Mouse (Mus musculus) cerebellum, adult 9-10 months (tissue): ENCODE results near the gene Btn1a1.

Experiments used
- DNase-seq: peaks from one replicate; pipeline ENCODE4 v3.0.0; 2022

The Btn1a1 gene

GRCm38 (mm10) chr13:23465600-23466109, at the start of gene Btn1a1:
Btn1a1 (minus strand) TSS chr13:23465901.
- DNase-seq, result no peak

GRCm38 (mm10) chr13:23515281-23515680, 49.6 kb upstream of the Btn1a1 start:
- peak; percentile 9 for DNase-seq

GRCm38 (mm10) chr13:23513517-23513916, 47.8 kb upstream of the Btn1a1 start:
- DNase-seq, result no peak

- DNase-seq, result no peak
Observed at GRCm38 (mm10) chr13:23510127-23510526, 44.4 kb upstream of the Btn1a1 start.

DNA sequence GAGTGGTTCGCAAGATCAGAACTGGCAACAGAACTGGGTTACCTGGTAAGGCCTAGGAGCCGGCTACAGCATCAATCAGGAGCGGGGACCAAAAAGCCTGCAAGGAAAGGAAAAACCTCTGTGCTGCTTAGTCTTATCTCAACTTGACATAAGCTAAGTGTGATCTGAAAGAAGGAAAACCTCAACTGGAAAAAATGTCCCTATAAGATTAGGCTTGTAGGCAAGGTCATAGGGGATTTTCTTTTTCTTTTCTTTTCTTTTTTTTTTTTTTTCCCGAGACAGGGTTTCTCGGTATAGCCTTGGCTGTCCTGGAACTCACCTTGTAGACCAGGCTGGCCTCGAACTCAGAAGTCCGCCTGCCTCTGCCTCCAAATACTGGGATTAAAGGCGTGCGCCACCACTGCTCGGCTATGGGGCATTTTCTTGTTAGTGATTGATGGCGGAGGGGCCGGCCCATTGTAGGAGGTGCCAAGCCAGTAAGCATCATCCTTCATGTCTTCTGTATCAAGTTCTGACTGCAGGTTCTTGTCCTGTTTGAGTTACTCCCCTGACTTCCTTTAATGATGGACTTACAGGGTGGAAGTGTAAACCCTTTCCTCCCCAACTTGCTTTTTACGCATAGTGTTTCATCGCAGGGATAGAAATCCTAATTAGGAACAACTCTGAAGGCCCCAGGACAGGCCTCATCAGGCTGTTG, 41.3 kb upstream of the Btn1a1 start:
- no peak for DNase-seq

GRCm38 (mm10) chr13:23506351-23506750, 40.6 kb upstream of the Btn1a1 start:
- peak; percentile 18 for DNase-seq

GRCm38 (mm10) chr13:23505662-23506345, 40.1 kb upstream of the Btn1a1 start:
- no peak for DNase-seq

GRCm38 (mm10) chr13:23503797-23504196, 38.1 kb upstream of the Btn1a1 start:
- DNase-seq, result peak; percentile 46

DNA sequence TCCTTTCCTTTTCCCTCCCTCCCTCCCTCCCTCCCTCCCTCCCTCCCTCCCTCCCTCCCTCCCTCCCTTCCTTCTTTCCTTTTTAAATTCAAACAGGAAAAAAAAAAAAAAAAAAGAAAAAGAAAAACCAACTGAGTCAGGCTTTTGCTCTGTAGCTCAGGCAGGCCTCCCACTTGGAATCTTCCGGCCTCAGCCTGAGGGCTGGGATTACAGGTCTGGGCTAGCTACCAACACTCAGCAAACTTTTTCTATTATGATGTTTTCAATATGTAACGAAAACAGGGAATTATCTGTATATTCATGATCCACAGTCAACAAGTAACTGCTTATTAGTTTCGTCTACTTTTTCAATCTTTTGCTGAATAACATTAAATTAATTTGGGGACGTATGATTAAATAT, 37.2 kb upstream of the Btn1a1 start:
- no peak for DNase-seq

DNA sequence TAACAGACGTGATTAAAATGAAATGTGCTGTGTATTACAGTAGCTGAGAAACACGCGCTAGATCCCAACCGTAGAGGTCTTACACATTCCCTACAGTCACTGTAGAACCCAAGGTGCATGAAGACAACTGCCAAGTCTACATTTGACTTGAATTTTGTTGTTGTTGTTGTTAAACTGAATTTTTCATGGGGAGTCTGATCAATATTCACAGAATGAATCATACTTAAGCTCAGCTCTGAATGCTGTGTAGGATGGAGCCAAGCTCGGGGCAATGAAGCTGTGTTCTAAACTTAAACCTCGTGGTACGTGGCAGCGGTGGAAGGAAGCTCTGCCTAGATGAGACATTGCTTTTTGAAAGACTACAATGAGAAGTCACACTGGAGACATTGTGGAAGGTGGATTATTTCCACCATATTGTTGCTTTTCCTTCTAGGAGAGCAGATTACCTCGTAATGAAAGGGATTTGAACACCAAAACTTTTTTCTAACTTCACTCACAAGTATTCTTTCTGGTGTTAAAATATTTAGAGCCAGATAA, 36.4 kb upstream of the Btn1a1 start:
- no peak for DNase-seq

GRCm38 (mm10) chr13:23501511-23501910, 35.8 kb upstream of the Btn1a1 start:
- no peak for DNase-seq

DNA sequence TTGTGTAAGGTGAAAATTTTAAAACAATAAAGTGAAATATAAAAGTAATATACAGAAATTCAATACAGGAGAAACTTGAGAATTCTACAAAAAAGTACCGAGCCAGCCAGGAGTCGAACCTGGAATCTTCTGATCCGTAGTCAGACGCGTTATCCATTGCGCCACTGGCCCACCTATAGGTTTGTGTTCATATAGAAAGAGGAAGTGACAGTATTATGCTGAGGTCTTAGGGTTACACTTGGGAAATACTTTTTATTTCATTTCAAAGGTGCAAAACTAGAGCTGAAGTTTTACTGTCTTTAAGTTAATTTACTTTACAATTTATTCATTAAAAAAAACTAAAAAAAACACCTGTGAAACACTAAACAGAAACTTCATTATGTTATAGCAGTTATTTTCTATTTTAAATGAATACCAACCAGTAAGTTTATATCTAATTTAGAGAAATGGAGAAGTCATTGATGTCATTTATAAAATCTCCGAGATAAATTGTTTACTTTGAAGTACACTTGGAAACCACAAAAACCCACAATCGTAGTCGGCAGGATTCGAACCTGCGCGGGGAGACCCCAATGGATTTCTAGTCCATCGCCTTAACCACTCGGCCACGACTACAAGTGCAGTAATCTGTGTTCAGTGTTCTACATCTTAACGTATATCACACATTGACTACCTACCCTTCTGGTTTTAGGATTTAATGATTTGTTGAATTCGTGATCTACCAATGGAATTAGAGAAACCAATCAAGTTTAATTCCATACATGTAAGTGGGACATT, 34.9 kb upstream of the Btn1a1 start:
- peak; percentile 41 for DNase-seq

- no peak for DNase-seq
Observed at GRCm38 (mm10) chr13:23499943-23500342, 34.2 kb upstream of the Btn1a1 start.

- DNase-seq, result no peak
Observed at GRCm38 (mm10) chr13:23498653-23499052, 33.0 kb upstream of the Btn1a1 start.

DNA sequence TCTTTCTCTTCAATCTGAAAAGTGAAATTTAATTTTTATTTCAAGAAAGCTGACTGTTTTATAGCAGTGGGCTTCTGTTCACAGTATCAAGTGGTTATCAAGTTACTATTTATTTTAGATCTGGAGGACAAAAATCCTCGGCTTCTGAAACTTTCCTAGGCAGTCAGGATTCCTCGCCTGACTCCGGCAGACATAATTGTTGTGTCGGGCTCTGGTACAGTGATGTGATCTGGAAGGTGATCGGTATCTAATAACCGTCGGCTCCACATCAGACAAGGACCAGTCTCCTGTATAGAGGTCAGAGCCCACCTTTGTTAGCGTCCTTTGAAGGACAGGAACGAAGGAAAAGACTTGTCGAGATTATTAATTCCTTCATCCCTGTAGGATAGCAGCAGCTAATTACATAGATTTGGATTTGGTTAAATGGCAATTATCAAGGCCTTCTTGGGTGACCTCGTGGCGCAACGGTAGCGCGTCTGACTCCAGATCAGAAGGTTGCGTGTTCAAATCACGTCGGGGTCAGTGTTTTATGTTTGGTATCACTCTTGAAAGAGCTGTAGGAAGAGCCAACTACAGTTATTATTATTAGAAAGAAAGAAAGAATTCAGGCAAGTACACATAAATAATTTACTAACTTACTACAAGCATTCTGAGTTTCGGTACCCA, 32.1 kb upstream of the Btn1a1 start:
- DNase-seq, result peak; percentile 16

GRCm38 (mm10) chr13:23495526-23495925, 29.8 kb upstream of the Btn1a1 start:
- DNase-seq, result no peak

GRCm38 (mm10) chr13:23491990-23492389, 26.3 kb upstream of the Btn1a1 start:
- no peak for DNase-seq

DNA sequence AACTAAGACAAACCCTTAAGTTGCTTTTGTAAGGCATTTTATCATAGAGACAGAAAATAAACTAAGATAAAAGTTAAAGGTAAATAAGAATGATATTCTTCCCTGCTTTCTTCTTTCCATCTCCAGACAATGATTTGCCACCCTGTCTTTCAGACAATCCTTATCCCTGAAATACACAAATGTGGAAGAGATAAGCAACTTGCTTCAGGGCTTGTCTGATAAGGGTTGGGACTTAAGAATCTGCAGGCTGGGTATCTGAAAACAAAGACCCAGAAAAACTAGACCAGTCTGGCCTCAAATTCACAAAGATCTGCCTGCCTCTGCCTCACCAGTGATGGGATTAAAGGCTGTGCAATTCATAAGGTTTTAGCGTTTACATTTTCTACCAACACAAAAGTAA, 25.6 kb upstream of the Btn1a1 start:
- no peak for DNase-seq

DNA sequence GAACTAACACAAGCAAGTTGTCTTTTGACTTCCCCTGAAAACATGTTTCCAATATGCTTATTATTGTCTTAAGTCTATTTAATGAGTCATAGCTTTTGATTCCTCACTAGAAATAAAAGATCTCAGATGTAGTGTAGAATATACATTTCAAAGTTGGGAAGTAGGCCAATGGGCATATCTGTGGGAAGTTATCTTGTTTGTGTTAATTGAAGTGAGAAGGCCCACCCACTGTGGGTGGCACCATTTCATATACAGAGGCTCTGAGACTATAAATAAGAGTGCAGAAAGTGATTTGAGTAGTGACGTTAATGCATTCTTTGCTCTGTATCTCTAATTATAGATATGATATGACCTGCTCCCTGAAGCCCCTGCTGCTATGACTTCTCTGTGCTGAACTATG, 25.2 kb upstream of the Btn1a1 start:
- no peak for DNase-seq

- DNase-seq, result peak; percentile 61
Observed at GRCm38 (mm10) chr13:23488400-23489322, 23.0 kb upstream of the Btn1a1 start, which contains the start of gene Btn2a2. Btn2a2 (minus strand) TSS chr13:23488857.

DNA sequence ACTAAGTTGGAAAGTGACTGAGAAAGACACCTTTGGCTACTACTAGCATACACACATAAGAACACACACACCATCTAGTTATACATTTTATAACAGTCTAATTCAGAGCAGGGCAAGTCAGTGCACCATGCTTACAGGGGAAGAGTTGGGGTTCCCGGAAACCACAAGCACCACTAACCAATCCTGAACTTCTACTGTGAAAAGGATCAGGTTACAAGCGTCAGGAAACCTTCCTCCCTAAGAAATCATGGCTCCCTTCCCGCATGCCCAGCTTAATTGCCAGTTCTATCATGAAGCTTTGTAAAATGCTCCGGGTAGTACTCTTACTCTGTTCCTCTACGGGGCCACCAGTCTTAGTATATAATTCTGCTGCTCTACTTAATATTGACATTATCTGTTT, 19.6 kb upstream of the Btn1a1 start:
- no peak for DNase-seq

DNA sequence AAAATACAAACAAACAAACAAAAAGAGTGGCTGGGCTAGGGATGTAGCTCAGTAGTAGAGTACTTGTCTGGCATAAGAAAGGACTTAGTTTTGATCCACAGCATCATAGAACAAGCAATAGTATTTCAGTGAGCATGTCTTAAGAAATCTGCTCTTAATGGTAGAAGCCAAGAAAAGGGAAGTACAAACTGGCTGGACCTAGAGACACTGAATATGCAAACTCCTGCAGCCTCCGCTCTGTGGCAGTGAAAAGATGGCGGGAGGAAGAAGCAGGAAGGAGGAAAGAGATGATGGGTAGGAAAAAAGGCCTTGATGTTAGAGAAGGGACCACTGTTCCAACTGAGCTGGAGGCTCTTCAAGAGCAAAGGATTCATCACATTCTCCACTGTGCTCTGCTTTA, 17.5 kb upstream of the Btn1a1 start:
- no peak for DNase-seq
